Mouse (Mus musculus) brain, embryonic 14.5 days (tissue): ENCODE results near the gene Wdr59. TPM values are rescaled to one million over a fixed set of nuclear protein-coding genes. Genes with fewer than 3 reads are reported as not detected.

Source experiments
- DNase-seq: peaks from one replicate; pipeline ENCODE4 v3.0.0-alpha.2; 2011; ENCODE audit warnings: low read depth
- CTCF ChIP-seq: fragments of 200-500 bp; IDR thresholded peaks from 2 replicates; pipeline ENCODE4 v1.5.1; 2012; ENCODE audit warnings: inconsistent platforms, mild to moderate bottlenecking, moderate library complexity, borderline replicate concordance; ENCODE audit not compliant: insufficient read depth, insufficient read length; ENCODE audit errors: extremely low read depth
- POLR2A ChIP-seq: fragments of 200-500 bp; IDR thresholded peaks from 2 replicates; pipeline ENCODE4 v1.6.1; 2012; ENCODE audit warnings: mild to moderate bottlenecking, inconsistent platforms, borderline replicate concordance; ENCODE audit not compliant: poor library complexity, insufficient read depth, insufficient read length, severe bottlenecking; ENCODE audit errors: extremely low read depth
- polyA plus RNA-seq: library from polyadenylated mRNA; depleted of rRNA; stranded (reverse); fragments of >200 nt; gene quantifications from 2 replicates; pipeline ENCODE4 v1.2.3, GENCODE M21; 2012

The Wdr59 gene
- polyA plus RNA-seq, 1 experiment, result 16.0 TPM

DNA sequence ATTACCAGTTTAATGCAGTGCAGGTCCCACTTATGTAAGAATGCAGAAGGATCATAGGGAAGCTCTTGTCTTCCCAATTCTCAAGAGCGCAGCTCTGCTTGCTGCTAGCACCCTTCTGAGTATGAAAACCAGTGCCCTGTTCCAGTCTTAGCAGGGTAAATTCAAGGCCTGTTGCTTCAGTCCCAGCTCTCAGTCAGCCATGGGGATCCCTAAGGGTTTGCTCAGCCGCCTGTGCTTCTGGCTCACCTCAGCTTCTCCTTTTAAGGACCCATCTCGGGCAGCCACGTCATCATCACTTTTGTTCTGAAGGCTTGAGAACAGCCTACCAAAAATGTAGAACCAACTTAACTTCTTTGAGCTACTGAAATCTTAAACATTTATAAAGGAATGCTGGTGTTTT is 39.9 kb upstream of the Wdr59 start:
- TF ChIP-seq POLR2A (no peak), CTCF (no peak)
- no peak for DNase-seq

DNA sequence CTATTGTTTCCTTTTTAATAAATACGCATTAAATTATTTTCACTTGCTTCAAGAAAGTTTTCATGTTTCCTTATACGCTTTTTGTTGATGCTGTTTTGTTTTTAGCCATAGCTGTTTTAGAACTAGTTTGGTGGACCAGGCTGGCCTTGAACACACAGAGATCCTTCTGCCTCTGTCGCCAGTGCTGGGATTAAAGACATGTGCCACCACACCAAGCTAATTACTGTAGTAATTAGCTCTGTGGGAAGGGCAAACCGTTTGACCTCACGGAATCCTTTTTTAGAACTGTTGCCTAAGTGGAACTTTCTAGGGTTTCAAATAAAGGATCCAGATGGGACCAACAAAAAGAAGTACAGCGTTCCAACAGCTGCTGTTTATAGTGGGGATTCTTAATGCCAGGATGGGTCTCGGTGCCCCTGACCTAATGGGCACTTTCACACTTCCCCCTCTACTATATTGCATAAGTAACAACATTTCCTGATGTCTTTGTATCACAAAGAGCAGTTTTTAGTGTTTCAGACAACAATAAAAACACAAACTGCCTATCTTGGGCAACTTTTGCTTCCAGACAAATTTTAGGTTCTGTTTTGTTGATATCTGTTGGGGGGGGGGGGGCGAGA is 29.7 kb upstream of the Wdr59 start:
- DNase-seq, result no peak
- no peak for TF ChIP-seq POLR2A

DNA sequence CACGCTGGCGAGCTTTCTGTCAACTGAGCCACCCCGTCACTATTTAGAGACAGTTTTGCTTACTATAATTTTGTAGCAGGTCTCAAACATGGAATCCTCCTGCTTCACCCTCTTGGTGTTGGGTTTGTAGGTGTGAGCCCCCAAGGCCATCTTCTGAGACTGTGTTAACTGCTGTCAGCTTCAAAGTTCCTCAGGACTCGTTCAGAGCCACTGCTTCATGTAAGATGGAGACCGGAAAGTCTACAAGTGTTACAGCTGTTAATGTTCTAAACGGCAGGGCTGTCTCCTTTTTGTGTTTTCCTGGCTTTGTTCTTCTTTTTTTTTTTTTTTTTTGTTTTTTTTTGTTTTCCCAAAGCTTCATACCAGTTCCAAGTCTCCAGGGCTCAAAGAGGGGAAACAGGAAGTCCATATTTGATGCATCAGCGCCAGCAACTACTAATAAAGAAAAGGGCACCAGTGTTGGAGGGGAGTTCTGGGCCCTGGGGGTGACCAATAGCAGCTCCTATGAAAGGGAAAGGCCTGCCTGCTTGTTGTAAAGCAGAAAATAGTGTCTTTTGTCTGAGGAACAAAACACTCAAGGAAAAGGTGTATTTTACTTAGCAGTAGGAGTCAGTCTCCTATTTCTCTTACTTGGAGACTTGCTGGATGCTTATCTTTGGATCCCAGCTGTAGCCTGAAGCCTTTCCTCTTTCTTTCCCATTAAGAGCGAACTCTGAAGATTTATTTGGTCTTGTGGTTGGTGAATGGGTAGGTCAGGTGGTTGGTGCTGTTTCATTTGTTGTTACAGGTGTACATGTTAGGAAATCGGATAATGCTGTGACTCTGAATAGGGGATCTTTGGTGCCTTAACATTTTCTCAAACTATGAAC is 28.3 kb upstream of the Wdr59 start:
- TF ChIP-seq POLR2A (no peak), CTCF (no peak)
- DNase-seq, result peak; percentile 25

DNA sequence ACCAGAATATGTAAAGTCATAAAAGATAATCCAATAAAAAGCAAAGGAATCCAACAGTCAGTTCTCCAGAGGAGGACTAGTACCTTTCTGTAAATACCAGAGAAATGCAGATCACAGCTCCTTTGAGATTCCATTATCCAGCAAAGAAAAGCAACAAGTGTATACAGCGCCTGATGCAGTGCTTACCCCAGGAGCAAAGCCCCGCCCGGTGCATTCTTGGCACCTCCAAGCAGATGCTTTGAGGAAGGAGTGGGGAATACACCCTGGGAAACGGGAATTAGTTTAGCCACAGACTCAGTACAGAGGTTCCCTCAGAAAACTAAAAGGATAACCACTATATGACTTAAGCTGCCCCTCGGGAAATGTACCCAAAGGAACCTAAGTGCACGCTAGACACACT is 26.3 kb upstream of the Wdr59 start:
- no peak for DNase-seq
- TF ChIP-seq CTCF, result no peak
- no peak for TF ChIP-seq POLR2A

DNA sequence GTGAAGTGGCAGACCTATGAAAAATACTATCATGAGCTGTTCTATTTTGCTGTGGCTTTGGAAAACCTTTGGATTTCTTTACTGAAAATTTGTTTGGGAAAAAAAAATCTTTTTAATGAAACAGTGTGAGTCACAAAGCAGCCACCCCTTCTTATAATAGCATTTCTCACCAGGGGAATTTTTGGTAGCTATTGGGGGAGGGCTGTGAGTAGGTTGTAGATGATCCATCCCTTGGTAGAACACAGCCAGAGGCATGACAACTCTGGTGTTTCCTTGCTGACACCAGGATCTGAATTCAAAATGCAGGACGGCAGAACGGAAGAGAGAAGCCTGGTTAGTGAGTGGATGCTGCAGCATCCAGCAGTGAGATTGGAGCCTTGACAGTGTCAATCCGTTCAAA is 25.3 kb upstream of the Wdr59 start:
- TF ChIP-seq POLR2A (no peak), CTCF (no peak)
- no peak for DNase-seq

DNA sequence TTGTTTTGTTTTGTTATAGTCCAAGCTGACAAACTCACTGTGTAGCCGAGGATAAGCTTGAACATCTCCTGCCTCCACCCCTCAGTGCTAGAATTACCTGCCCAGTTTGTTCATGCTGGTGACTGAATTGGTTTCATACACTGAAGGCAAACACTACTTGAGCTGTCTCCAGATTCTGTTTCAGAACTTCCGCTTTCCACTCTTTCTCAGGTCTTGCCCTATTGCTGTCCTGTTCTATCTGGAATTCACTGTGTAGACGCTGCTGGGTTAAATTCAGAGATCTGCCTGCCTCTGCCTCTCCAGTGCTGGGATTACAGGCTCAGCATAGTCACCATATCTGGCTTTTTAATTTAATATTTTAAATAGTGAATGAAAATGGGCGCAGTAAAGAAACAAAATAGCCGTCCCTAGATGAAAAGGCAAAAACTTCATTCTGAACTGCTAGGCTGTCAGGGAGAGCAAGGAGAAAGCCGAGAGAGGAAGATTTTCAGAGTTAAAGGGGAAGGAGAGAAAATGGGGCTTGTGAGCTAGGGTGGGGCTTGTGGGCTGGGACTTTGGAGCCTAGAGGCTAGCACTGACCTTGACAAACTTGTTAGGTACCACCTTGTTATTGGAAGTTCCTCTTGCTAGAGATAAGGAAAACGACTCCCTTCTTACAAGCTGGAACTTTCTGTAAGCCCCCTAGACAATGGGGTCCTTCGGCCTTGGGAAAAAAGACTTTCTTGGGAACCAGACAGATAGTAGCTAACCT is 23.7 kb upstream of the Wdr59 start:
- TF ChIP-seq POLR2A (no peak), CTCF (no peak)
- DNase-seq, result no peak

DNA sequence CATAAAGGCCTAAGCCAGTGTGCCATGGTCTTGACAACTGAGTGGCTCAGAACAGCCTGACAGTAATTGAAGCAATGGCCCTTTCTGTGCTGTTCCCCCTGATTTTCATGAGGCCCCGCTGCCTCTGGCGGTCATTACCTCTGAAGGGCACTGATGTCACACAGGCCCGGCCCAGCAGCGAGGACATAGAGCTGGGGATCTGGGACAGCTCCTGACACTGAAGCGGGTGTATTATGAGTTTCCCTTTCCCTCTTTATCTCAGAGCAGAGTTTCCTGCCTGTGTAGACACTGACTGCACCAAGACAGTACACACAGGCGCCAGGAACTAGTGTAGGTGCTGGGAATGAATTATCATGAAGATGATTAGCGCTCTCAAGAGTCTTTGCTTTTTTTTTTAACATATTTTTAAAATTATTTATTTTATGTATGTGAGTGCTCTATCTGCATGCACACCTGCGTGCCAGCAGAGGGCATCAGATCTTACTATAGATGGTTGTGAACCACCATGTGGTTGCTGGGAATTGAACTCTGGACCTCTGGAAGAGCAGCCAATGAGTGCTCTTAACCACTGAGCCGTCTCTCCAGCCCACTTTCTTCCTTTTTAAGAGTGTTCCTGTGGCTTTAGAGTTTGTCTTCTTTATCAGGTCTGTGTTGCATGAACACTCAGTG is 22.0 kb upstream of the Wdr59 start:
- TF ChIP-seq POLR2A (no peak), CTCF (peak; percentile 7; the same call in 1 of the 2 replicates)
- DNase-seq, result no peak

DNA sequence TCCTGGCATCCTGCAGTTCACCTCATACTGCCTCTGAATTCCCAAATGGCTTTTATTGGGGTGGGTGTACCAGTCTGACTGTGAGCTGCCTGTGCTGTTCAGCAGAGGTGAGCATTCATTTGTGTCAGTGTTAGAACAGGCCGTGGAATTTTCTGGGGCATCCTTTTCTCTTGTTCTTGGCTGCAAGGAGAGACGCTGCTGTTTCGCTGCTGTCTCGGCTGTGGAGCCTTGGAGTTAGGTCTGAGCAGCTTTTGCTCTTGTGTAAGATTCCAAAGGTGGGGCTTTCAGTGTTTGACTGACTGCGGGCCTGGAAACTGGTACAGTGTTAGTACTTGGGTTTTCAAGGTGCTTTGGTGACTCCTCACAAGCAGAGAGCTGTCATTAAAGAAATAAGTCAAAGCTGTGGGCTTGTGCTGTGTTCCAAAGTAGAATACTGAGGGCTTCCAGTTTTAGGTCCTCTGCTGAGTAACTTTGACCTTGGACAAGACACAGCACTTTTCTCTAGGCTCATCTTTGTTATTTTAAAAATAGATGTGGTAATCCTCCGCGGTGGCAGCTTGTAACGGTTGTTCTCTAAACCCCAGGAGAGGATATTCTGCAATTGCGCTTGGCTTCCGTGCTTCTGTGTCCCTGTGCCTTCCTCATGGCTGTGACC is 17.7 kb upstream of the Wdr59 start:
- DNase-seq, result no peak

DNA sequence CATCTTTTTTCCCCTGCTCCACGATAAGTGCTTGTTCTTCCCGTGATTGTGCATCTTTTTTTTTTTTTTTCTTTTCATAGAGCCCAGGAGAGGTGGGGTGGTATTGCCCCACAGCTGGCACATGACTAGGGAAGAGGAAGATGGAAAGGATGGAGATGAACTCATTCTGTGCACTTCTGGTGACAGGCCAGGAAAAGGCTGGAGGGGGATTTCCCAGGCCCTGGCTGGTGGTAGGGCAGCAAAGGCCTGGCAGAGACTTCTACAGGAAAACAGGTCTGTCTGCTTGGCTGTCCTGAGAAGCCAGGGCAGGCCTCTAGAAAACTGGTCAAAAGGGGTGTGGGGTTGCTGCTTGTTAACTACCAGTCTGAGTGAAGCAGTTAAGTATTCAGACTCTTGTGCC is 16.3 kb upstream of the Wdr59 start:
- no peak for TF ChIP-seq CTCF
- no peak for TF ChIP-seq POLR2A
- DNase-seq, result peak; percentile 24

More for the DNA sequence above, 17.7 kb upstream of the Wdr59 start:
- no peak for TF ChIP-seq CTCF
- TF ChIP-seq POLR2A, result no peak

DNA sequence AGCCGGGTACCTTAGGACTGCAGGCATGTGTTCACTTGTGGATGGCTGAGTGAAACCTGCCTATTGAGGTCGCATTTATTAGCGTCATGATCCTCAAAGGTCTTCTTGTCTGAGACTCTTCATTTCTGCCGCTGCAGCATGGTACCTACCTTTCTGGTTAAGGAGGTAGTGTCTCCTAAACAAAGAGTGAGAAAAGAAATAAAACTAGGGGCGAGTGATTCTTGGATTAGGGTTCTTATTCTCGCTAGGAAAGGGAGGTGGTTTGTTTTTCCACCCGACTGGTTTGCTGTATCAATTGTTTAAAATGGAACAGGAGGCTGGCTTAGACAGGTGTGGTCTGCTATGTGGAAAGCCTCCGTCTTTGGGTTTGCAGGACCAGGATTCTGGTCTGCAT is 15.9 kb upstream of the Wdr59 start:
- no peak for TF ChIP-seq CTCF
- no peak for TF ChIP-seq POLR2A
- peak; percentile 42 for DNase-seq
